Mouse (Mus musculus): ENCODE measurements around the gene Efcab3.

The Efcab3 gene

DNA sequence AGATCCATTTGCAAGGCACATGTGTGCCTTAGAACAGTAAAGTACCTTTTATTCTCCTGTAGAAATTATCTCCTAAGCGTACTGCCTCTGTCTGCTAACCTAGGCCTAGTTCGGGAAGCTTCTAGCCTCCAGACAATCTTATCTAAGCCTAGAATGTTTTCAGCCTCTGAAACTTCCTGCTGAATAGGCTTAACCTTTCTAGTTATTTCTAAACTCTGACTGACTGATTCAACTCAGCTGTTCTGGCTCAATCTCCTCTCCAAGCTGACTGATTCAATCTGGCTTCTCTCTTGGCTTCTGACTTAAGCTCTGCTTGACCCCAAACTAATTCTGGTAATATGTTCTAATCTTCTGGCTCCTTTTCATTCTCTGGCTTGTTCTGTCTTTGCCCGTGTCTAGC is 86.0 kb downstream of the Efcab3 start:
- no peak for DNase-seq (ENCODE audit: low spot score)

- DNase-seq (ENCODE audit: low spot score), result no peak
Measured at GRCm38 (mm10) chr11:105149766-105150165, 86.4 kb downstream of the Efcab3 start.

DNA sequence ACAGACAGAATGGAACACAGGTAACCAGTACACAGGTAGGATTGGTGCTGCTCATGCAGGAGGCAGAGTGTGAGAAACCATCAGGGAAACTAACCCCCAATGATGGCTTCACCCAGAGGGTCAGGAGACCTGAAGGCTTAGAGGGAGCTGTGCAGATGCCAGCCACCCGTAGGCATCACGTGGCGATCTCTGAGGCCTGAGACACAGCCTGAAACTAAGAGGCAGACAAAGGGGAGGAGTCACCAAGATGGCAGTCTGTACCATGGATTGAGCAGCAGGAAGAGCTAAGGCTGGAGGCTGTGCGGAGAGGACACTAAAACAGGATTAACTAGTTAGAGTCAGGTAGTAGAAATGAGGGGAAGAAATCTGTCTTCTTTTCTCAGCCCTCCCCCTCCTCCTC is 87.3 kb downstream of the Efcab3 start:
- DNase-seq (ENCODE audit: low spot score), result no peak

GRCm38 (mm10) chr11:105151226-105152016 is 88.0 kb downstream of the Efcab3 start:
- DNase-seq (ENCODE audit: low spot score), result no peak

DNA sequence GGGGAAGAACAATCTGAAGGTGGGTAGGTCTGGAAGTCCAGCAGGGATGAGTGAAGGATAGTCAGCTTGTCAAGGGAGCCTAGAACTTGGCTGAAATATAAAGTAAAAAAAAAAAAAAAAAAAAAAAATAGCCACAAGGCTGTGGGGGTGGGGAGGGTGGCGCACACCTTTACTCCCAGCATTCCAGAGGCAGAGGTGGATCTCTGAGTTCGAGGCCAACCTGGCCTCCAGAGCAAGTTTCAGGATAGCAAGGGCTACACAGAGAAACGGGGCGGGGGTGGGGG is 88.6 kb downstream of the Efcab3 start:
- no peak for DNase-seq (ENCODE audit: low spot score)

- DNase-seq (ENCODE audit: low spot score), result no peak
Measured at GRCm38 (mm10) chr11:105152357-105152899, 89.0 kb downstream of the Efcab3 start.

GRCm38 (mm10) chr11:105153068-105153833 is 89.9 kb downstream of the Efcab3 start:
- peak; percentile 70 for DNase-seq (ENCODE audit: low spot score)

DNA sequence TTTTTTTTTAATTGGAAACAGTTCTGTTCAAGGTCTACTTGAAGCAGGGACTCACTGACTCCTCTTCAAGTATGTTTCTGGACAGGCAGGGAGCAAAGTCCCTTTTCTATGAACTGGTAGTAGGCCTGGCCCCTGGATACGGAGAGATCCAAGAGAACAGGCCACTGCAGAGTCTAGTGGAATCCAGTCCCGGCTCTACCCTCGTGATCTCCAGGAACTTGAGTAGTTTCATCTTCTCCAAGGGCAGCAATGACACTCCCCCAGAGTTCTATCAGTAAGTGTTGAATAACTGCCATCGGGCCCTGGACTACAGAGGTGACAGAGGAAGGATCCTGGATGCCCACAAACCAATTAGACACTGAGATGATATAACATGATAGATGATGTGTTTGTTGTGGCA is 92.5 kb downstream of the Efcab3 start:
- no peak for DNase-seq (ENCODE audit: low spot score)

DNA sequence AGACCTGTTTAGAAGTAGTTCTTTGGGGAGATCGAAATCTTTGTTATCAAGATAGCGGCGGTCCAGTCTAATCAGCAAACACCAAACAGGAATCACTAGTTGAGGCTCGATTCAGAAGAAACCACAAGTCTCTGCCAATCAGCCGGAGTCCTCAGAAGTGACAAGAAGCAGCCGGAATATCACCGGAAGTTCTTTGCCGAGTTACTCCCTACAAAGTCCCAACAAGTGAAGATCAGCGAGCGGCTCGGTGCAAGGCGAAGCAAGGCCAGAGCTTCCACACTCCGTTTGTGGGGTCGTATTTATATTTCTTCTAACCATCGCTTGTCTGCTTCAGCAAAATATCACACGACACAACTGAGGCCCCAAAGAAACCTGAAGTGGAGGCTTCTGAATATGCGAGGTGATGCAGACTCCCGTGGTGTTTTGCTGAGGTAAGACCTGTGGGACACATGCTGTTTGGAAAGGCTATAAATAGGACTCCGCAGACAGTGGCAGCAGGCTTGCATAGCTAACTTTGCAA is 93.4 kb downstream of the Efcab3 start:
- no peak for DNase-seq (ENCODE audit: low spot score)

DNA sequence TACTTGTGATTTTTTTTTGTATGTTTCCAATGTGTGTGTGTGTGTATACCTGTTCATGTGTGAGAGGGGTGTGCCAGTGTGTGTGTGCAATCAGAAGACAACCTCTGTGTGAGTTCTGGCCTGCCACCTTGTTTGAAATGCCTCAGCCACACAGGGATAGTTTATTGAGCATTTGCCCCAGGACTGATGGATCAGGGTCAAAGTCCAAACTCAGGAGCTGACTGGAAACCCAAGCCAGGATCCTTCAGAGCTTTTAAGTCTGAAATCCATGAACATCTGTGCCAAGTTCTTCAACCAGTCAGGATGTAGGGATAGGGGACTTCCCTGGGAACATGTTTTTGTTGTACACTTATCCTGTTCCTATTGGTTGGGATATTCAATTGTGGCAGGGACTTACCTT is 94.7 kb downstream of the Efcab3 start:
- DNase-seq (ENCODE audit: low spot score), result no peak

GRCm38 (mm10) chr11:105159673-105160360 is 96.4 kb downstream of the Efcab3 start:
- no peak for DNase-seq (ENCODE audit: low spot score)

DNA sequence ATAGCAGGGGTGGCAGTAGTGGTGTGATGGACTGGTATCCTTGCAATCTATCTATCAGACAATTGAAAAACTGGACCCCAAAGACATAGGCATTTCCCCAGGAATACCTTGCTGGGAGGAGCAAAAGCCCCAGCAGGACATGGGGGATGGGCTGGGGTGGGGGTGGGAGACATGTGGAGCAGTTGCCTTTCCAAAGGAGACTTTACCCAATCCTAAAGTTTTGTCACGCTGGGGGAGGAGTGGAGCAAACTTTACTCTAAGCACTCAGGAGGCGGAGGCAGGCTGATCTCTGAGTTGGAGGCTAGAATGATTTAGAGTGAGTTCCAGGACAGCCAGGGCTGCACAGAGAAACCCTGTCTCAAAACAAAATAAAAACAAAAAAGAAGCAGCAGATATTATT is 98.0 kb downstream of the Efcab3 start:
- no peak for DNase-seq (ENCODE audit: low spot score)

DNA sequence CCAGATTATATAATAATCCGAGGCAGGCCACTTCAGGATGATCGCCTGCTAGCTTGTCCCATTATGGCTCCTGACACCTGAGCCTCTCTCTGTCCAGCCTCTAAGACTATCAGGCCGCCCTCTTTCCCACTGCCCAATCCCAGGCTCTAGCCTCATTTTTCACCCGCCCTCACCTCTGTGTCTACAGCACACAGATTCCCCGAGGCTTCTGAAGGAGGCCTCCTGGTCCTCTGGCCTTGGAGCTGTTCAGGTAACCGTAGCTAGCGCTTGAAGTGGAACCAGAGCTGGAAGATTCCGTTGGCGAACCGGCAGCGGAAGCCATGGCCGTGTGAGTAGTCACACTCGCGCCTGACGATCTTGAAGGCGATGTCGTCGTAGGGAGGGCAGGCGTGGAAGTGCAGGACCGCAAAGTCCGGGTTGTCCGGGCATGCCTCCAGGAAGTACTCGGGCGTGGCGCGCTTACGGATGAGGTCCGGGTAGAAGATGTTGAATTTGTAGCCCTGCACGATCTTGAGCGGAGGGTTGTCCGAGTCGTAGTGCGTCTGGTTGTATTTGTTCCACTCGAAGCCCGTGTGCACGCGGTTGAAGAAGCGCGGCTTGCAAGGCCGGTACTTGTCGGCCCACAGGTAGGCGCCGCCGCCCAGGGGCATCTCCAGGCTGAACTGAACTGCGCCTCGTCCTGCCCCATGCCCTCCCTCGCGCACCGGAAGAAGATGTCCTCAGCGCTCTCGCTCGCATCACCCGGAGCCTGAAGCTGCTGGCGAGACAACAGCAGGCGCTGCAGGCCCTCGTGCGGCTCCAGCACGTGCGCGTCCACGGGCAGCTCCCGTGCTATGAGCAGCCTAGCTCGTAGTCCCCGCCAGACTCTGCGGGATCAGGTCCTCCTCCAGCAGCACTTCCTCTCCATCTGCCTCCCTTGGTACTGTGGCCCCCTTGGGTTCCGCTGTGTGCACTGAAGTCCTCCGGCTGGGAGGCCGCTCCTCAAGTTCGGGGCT is 101.4 kb downstream of the Efcab3 start:
- DNase-seq (ENCODE audit: low spot score), result no peak

GRCm38 (mm10) chr11:105166780-105167179 is 103.4 kb downstream of the Efcab3 start:
- DNase-seq (ENCODE audit: low spot score), result no peak

Measured in testis, postnatal 10 days (tissue).